Mouse (Mus musculus) erythroid progenitor cell, adult 5-6 weeks (primary cell): ENCODE results near the gene Ctbs. TPM values are rescaled to one million over a fixed set of nuclear protein-coding genes. Genes with fewer than 3 reads are reported as not detected.

Source experiments
- ATAC-seq: replicated peaks from 2 replicates; pipeline ENCODE4 v1.8.0; 2016; ENCODE audit warnings: moderate number of reproducible peaks, mild to moderate bottlenecking, moderate TSS enrichment, inconsistent platforms; ENCODE audit not compliant: poor library complexity, low FRiP score, severe bottlenecking
- total RNA-seq, 2 experiments: library from RNA; stranded (forward) in 1 of 2; stranded (reverse) in 1 of 2; fragments of 150-400 nt in 1 of 2; fragments of 186-747, 209-891 nt in 1 of 2; gene quantifications; 2 replicates each; pipeline versions ENCODE4 v1.2.3 to v1.2.4; 2015 to 2017; ENCODE audit warnings: low replicate concordance in 2 of 2

Ctbs gene
- total RNA-seq (2015; ENCODE audit: low replicate concordance) (4.3 and 5.4 TPM in 2 replicates), total RNA-seq (2017; ENCODE audit: low replicate concordance) (0.53 and 0.64 TPM in 2 replicates)

DNA sequence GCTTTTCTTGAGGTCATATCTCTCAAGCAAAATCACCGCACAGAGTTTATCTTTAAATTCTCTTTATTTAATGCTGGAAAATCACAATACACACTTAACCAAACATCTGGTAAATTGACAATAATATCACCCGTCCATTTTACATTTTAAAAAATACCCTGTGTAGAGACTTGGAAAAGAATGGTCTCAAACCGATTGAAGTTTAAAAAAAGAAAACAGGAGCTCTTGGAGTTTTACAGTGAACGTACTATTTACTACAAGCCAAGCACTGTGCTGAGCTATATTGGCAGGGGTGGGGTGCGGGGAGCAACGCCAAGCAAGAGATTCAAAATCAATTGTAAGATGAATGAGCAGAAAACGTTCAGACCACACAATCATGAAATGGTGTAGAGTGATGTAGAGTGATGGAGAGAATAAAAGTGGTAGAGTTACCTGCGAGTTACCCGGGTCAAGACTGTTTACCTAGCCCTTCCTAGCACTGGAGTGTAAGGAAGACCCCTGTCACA is at the start of gene Ctbs:
Gene Ctbs (plus strand): TSS at position 51 of the 506 bp plus-strand sequence.
- no peak for ATAC-seq

DNA sequence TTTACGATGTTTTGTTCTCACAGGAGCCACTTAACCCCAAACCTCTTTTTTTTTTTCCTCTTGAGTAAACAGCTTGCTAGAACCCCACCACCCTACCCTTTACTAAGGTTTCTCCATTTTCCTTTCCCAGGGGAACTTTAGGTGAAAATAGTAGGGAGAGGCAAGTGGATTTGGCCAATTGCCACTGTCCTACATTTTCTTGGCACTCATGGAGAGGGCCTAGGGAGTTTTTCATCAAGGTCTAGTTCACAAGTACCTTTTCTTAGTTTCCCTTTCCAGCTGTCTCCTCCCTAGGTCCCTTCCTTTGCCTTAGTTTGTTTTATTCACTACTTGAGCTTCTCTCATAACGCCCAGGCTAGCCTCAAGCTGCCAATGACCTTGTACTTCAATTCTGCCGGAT is 45.8 kb upstream of the Ctbs start:
- no peak for ATAC-seq

DNA sequence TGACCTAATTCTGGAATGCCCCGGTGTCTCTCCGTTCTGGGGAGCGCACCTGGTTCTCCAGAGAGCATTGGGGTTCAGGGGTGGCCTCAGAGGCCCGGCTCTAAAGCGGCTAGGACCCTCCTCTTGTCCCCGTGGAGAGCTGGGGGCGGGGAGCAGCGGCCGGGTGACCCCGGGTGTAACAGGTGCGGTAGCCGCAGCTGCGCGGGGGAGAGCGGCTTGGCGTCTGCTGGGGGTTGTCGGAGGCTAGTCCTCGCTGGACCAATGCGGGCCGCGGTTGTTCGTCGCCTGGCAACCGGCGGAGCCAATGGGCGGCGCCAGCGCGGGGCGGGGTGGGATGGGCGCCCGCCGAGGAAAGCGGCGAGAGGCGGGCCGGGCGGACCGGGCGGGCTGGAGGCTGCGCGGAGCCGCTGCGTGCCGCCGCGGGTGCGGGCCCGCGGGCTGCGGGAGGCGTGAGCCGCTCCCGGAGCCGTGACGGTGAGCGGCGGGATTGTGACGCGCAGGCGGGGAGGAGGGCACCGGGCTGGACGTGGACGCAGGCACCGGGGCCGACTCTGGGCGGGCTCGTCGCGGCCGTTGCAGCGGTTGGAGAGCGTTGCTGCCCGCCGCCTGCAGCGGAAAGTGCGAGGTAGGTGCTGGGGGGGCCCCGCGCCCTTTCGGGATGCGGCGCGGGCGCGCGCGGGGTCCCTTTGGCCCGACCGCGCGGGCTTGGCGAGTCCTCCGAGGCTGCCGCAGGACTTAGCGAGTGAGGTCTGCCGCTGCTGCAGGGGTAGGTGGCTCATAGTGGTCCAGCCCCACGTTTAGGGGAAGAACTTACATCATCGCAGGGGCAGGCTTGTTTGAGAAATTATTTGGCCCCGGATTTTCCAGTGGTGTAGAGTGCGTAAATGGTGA is 45.0 kb upstream of the Ctbs start, which contains the start of gene Ssx2ip:
Gene Ssx2ip (plus strand): TSS at position 332 of the 891 bp plus-strand sequence.
- ATAC-seq: peak; percentile 91

DNA sequence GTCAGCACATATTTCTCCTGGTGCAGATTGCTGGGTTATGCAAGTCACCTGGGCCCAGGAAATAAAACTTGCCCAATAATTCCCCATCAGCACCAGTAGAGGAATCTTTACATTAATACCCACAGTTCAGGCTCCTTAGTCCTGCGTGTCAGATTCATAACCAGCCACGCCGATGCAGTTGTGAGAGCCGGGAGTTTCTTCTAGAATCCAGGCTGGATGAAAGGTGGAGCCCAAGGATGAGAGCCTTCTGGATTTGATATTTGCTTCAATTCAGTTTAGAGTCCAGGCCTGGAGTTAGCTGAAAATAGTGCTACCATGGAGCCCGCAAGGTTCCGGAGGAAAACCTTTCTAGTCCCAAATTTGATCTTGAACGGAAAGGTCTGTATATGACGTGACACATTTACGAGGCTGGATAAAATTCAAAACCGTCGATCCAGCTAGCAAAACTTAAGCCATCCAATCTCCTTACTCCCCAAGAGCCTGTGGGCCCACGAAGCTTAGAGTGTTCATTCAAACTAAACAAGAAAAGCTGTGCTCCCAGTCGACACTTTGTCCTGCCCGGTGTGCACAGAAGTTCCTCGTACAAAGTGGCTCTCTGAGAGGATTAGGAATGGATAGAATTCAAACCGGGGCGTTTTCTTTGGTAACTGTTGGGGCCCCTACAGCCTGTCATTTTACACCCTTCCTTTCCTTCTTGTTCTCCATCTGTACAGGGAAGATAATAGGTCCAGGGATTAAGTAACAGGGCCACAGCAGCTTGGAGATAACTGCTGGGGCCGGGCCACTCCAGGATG is 44.2 kb upstream of the Ctbs start:
- ATAC-seq: peak; percentile 77

DNA sequence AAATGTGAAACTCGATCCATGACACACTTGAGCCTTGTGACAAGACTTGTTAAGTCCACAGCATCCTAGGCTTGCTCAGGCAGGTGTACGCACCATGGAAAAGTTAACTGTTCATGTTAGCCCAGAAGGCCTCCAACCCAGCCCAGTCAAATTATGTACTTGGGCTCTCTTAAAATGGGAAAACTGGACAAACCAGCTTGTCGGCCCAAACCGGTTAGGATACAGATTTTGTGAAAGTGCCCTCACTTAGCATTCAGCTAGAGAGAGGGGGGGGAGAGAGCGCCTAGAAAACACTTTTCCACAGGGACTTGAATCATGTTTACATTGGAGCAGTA is 43.6 kb upstream of the Ctbs start:
- ATAC-seq: no peak

DNA sequence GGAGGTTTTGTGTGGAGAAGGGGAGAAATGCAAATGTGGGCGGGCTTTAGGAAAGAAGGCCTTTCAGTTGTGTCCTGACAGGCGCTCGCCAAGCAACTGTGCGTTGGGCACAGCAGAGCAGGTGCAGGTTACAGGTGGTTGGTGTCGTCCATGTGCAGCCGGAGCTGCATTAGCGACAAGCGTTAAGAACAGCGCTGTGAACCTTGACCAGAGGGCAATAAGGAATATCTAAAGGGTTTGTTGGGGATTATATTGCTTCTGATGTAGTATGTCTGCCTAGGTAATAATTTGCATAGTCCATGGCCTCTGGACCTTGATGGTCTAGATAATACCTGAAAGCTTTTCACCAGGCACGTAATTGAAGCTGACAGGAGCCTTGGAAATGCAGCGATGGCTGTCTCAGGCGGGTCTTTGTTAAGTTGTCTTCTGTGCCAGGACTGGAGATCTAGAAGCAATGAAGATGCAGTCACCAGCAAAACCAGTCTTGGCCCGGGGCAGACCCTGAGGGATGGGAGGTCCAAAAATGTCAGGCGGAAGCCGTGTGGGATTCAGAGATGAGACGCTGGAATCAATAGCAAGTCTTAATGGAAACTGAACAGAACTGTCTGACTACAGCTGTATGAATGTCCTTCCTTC is 42.4 kb upstream of the Ctbs start:
- ATAC-seq: no peak

DNA sequence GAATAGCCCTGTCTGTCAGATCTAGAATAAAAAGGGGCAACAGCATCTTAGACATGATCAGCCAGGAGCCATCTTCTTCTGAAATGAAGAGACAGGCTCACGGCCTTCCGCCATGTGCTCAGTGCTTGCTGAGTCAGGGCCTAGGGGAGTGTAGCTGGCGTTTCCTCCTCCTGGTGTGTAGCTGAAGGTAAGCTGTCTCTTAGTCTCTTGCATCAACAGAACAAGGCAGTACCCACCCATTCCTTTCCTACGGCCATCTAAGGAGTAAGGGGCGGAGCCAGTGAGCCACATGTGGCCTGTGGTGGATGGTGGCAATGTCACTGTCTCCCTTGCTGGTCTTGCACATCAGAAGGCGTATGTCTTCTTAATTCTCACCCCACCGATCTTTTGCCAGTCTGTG is 39.5 kb upstream of the Ctbs start:
- no peak for ATAC-seq

DNA sequence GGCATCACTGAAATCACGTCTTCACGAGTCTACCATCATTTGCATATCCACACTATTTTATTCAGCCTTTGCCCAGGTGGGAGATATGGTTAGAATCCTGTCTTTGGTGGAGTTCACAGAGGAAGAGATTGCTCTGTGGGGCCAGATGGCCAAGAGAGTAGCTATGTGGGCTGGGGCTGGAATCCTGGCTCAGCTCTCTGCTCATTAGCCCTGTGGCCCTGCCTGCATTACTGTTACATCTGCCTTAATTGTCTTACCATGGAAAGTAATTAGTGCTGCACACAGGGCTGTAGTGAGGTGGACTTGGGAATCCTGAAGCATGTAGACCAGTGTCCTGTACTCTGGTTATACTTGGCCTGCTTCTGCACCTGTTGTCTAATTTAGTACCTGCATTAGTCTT is 37.6 kb upstream of the Ctbs start:
- no peak for ATAC-seq

DNA sequence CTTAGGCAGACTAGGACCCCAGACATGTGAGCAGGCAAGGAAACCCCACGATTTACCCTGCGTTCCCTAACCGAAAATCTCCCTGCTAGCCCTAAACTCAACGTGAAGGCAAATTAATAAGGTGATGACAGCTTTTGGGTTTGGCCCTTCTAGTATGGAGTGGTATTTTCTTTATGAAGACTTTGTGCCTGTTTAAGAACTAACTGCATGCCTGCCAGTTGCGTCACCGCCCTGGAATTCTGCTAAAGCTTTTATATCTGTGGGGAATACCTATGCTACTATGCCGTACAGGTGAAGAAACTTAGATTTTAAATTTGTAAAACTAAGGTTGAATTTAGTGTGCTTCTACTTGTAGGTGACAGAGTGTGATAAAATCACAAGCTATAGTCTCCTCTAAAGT is 37.1 kb upstream of the Ctbs start:
- no peak for ATAC-seq

DNA sequence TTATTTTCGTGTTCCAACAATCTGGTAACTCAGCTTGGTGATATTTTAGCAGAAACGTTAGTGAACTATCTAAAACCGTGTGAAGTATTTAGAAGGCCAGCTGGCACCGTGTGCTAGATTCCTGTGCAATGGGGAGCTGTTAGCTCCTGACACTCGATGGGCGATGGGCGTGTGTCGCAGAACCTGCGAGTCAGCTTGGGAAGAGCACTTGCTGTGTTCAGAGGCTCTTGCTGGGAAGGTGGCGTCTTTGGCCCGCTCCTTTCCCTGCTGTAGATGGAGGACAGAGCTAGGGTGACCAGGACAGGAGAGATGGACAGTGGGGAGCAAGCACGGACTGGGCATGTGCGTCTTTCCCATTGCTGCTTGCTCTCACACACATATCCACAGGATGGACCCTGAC is 36.6 kb upstream of the Ctbs start:
- ATAC-seq: no peak

DNA sequence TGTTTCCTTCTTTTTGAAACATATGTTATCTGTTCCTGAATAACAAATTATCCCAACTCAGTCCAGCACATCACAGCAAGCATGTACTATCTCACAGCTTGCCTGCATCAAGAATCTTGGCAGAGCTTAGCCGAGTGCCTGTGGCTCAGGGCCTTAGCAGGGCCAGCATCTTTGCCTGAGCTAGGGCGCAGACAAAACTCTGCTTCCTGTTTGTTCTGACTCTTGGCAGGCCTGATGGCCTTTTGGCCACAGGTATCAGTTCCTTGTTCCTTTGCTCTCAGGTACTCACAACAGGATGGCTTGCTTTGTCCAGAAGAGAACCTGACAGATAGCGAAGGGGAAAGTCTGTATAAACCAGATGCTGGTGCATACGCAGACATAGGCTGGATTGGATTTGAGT is 35.6 kb upstream of the Ctbs start:
- no peak for ATAC-seq

DNA sequence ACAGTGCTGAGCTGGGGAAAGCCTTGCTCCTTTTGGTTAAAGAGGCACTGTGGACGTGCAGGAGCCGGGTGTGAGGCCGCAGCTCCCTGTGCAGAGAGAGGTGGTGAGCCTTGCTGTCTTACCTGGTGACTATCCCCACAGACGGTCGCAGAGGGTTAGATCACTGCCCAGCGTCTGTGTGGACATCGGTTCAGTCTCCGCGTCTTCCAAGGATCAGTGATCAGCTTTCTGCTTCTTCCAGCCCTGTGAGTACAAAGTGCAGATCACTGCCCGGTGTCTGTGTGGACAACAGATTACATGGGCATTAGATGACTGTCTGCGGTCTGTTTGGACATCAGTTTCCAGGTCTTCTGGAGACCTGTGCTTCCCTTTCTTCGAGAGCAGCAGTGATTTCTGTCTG is 35.0 kb upstream of the Ctbs start:
- ATAC-seq: no peak

DNA sequence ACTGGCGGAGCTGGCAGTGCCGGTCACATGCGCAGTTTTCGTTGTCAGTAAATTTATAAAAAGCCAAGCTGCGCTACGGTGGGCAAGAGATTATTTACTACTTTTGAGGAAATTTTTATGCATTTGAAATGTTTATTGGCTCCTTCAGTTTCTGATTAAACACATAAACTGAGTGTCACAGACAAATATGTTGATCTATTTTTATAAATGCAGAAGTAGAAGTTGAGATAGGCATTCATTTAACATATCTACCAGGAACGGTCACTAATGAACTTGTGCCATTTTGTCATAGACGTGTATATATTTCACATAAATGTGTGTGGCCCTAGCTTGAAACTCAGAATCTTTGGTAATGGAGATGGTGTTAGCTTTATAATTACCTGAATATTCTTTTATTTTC is 31.7 kb upstream of the Ctbs start:
- no peak for ATAC-seq

DNA sequence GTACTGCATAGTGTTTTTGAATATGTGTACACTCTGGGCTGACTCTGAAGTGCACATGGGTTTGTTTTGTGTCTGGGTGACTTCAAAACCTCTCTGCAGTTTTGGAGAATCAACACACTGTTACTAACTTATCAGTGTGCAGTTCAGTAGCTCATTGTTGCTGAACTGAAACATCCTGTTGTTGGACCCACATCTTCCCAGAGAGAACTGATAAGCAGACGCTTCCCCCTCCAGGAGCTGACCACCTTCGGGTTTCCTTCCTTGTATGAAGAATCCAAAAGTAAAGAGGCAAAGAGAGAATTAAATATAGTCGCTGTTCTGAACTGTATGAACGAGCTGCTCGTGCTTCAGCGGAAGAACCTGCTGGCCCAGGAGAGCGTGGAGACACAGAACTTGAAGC is 30.7 kb upstream of the Ctbs start:
- ATAC-seq: no peak

DNA sequence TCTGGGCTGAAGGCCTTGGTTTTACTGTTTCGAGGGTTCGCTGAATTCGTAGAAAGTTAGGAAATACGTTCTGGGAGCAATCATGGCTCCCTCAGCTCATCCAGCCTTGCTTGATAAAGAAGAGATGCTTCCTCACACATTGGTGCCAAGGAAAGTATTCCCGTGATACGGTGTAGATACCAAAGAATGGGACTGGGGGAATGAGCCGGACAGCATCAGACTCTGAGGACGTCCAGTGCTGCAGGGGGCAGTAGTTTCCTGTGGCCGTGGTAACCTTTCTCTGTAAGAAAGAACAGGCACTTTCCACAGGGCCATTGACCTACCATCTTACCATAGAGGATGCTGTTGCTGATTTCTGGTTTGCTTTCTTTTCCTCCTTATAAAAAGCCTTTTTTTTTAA is 30.1 kb upstream of the Ctbs start:
- no peak for ATAC-seq

DNA sequence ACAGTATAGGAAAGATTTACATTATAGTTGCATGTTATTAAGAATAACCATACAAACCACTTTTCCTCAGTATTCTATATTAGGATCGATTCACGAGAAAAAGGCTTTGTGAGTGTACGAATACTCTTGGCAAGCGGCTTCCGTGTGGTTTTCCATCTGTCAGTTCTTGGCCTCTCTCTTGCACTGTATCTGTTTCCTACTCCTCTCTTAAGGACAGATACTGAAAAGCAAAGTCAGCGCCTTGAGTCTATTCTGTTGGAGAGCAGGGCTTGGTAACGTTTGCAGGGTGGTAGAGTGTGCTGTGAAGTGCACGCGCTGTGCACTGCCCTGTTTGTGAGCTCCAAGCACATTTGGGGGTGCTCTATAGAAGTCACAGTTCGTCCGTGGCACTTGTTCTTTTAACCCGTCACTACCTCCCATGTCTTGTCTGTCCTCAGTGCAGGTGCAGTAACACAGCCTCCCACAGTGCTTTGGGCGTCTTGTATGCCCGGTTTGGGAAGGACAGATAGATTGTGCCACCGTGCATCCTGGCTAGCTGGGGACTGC is 29.5 kb upstream of the Ctbs start:
- no peak for ATAC-seq

DNA sequence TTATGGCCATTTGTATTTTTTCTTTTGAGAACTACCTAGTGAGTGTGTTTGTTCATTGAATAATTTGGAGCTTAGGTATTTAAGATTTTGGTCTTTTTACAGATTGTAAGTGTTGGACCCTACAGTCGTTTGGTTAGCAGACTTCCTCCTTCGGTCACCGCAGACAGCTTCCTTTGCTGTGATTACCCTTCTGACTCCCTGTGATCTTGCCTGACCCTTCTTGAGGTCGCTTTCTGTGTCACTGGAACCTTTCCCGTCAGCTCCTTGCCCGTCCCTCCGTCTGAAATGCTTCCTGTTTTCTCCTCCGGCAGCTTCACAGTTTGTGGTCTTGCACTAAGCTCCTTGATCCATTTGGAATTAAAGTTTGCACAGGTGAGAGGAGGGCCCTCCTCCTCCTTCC is 27.8 kb upstream of the Ctbs start:
- no peak for ATAC-seq

DNA sequence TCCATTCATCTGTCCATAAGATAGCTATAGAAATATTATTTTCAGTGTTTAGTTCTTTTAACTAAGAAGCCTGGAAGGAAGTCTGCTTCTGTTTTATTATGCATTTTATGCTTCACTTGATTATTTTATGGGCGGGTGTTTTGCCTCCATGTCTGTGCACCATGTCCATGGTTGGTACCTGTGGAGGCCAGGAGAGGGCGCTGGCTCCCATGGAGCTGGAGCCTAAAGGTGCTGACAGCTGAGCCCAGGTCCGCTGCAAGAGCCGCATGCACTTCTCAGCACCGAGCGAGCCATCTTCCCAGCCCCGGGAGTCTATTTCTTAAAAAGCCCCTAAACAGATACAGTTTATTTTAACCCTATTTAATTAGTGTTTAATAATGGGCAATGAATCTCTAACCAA is 25.9 kb upstream of the Ctbs start:
- no peak for ATAC-seq

DNA sequence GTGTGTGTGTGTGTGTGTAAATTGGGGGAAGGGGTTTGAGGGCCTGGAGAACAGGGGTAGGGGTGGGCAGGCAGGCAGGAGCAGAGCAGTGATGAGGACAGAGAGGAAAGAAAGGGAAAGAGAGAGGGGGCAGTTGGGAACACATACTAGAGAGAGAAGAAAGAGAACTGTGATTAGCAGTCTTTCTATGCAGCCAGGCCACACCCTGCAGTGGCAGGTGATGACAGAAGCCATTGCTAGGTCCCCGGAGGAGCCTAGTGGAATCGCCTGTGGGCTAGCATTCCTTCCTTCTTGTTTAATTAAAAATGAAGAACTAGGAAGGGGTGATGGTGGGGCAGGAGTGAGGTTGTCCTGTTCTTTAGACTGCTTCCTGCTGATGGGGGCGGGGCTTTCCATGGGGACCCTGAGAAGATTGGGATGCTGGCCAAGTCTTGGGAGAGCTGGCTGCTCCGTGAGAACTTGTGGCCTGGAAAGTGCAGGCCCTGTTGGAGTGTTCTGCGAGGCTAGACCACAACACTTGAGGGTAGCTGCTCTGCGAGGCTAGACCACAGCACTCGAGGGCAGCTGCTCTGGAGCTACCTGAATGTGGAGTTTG is 25.2 kb upstream of the Ctbs start:
- no peak for ATAC-seq

DNA sequence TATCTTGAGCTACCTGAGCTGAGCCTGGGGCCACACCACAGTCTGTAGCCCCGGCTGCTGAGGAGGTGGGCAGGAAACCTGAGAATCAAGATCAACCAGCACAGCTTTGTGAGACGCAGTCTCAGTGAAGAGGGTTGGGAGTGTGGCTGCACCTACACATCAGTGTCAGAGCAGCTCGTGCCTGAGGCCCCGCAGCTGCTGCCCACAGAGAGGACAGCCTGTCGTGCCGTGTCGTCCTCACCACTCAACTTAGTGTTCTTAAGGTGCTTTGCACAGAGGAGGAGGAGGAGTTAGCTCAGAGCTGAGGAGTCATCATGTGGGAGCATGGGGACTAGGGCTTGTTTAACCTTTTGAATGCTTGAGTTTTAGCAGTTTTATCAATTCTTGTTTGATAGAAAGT is 23.7 kb upstream of the Ctbs start:
- ATAC-seq: no peak
